Mouse (Mus musculus) neural tube, embryonic 14.5 days (tissue): ENCODE measurements around the gene Slc13a5. TPM values are rescaled to one million over a fixed set of nuclear protein-coding genes. Genes with fewer than 3 reads are reported as not detected.
A peak's percentile ranks its signal among the peaks of the same experiment; 100 is the strongest.

Experiments
- ATAC-seq: fragments of 200-750 bp; cut with Nextera tagmentation; 2 replicates; pipeline ENCODE4 v1.8.0; 2017; ENCODE audit warnings: low read depth, mild to moderate bottlenecking, moderate TSS enrichment, moderate library complexity
- H3K27ac ChIP-seq: fragments of 300-500 bp; sonication (generic); 2 replicates; pipeline ENCODE4 v1.5.1; 2014; ENCODE audit warnings: low read depth, mild to moderate bottlenecking, control low read depth, low read length, moderate library complexity, mixed read lengths
- H3K27me3 ChIP-seq: fragments of 300-500 bp; sonication (generic); 2 replicates; pipeline ENCODE4 v1.6.1; 2014; ENCODE audit warnings: low read length; ENCODE audit not compliant: control insufficient read depth, insufficient read depth
- H3K36me3 ChIP-seq: fragments of 300-500 bp; sonication (generic); 2 replicates; pipeline ENCODE4 v1.6.1; 2014; ENCODE audit warnings: low read length, mixed read lengths; ENCODE audit not compliant: control insufficient read depth, insufficient read depth
- H3K4me1 ChIP-seq: fragments of 300-500 bp; sonication (generic); 2 replicates; pipeline ENCODE4 v1.6.1; 2014; ENCODE audit warnings: low read length; ENCODE audit not compliant: control insufficient read depth, insufficient read depth
- H3K4me2 ChIP-seq: fragments of 300-500 bp; sonication (generic); 2 replicates; pipeline ENCODE4 v1.6.1; 2014; ENCODE audit warnings: mild to moderate bottlenecking, low read depth, low read length, control low read depth
- H3K4me3 ChIP-seq: fragments of 300-500 bp; sonication (generic); 2 replicates; pipeline ENCODE4 v1.5.1; 2014; ENCODE audit warnings: low read depth, low read length, control low read depth, mixed read lengths
- H3K9ac ChIP-seq: fragments of 300-500 bp; sonication (generic); replicated peaks from 2 replicates; pipeline ENCODE4 v1.6.1; 2014; ENCODE audit warnings: low read depth, mild to moderate bottlenecking, control low read depth, low read length, mixed read lengths
- H3K9me3 ChIP-seq: fragments of 300-500 bp; sonication (generic); 2 replicates; pipeline ENCODE4 v1.6.1; 2016; ENCODE audit warnings: low read length; ENCODE audit not compliant: control insufficient read depth
- WGBS: fragments of 180-500 bp; shearing (Covaris S2); extraction: QIAGEN DNeasy Blood & Tissue Kit; methylation state at CpG from one replicate; pipeline ENCODE4 v1.1.7; 2014; 5-methylcytosine and 5-hydroxymethylcytosine counted together
- polyA plus RNA-seq: library from polyadenylated mRNA; unstranded; fragments of >200 nt; fragmentation: Nextera tagmentation; extraction: Ambion mirVana; gene quantifications from 2 replicates; pipeline ENCODE4 v1.2.1, GENCODE M21; 2014

The Slc13a5 gene
- polyA plus RNA-seq, 1 experiment from 2014 or later, result 1.8 TPM

DNA sequence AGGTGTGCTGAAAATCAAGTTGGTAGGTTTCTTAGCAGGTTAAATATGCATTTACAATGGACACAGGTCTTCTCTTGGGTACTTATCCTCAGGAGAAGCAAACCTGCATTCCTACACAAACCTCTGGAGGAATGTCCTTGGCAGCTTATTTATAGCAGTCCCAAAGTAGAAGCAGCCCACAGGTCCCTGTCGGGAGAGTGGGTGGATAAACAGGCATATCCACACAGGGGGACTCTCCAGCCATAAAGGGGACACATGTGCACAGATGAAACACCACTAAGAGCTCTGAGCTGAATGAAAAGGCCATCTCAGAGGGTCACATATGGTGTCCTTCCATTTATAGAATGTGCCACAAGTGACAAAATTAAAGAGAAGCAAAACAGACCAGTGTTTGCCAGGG lies 4.7 kb upstream of the Slc13a5 start:
- 57% methylated on average over 1 of the region's 1 CpGs for WGBS
- 0 out of 2 replicates have a peak, but pooled peaks cover 3% of the 10 kb centered on the region for H3K4me1 ChIP-seq
- H3K9ac ChIP-seq, result no peak overlapping the region
- no peak for ATAC-seq
- no peak overlapping the region for H3K4me3 ChIP-seq
- no peak overlapping the region for H3K4me2 ChIP-seq
- no peak overlapping the region for H3K27ac ChIP-seq
- H3K27me3 ChIP-seq, result no peaks in the 10 kb centered on the region; the same call in 1 of the 2 replicates
- H3K9me3 ChIP-seq, result no peaks in the 10 kb centered on the region
- no peaks in the 10 kb centered on the region for H3K36me3 ChIP-seq

DNA sequence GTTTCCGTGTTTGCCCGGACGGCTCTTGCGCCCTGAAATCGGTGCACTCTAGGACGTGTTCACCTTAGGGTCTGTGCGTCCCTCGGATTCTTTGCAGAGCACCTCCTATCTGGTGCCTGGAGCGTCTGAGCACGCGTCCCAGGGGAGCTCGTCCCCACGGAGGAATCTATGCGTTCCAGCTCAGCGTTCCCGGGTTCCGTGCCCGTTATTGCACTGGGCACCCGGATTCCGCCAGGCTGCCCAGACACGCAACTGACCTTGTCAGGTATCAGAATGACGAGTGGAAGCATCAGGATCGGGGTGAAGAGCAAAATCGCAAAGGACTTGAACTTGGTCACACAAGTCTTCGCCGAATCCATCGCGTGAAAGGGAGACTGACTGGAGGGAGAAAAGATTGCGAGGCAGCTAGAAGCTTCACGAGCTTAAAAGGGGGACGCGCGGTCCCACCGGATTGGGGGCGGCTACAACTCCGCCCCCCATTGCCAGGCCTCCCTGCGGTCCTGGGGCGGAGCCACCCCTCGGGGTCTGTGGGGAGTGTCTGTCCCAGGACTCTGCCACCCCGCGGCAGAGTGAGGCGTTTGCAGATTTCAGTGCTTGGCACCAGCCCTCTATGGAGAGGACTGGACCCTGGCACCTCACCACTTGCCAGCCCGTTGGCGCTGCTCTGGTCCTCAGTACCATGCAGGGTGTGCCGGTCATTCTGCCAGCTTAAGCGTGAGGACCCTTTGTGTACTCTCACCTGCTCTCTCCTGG lies 639 bp downstream of the Slc13a5 start:
- H3K4me1 ChIP-seq, result peaks cover 12% of the 10 kb centered on the region; the same call in 1 of the 2 replicates
- 1% methylated on average over 46 of the region's 46 CpGs for WGBS
- peak overlapping the region; percentile 79 for H3K4me2 ChIP-seq
- H3K27me3 ChIP-seq, result peaks cover 15% of the 10 kb centered on the region
- peak overlapping the region; percentile 47; the same call in 1 of the 2 replicates for H3K9ac ChIP-seq
- no peak overlapping the region for H3K27ac ChIP-seq
- H3K9me3 ChIP-seq, result no peaks in the 10 kb centered on the region
- peak; percentile 88 for ATAC-seq
- peak overlapping the region; percentile 37 for H3K4me3 ChIP-seq
- no peaks in the 10 kb centered on the region for H3K36me3 ChIP-seq

DNA sequence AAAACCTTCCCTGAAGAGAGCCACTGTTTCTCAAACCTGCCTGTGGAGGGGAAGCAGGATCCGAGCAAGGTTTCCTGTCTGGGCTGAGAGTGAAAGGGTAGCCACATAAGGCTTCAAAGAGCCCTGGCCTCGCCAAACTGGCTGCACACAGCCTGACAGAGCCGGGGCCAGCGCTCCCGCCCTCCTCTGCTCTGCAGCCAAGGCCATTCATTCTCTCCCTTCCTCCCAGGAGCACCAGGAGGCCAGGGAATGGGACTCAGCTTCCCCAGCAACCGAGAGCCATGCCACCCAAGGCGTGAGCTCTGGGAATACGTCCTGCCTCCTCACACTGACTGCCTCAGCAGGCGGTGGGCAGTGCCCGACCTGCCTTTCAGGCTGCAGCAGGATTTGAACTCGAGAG lies 1.5 kb downstream of the Slc13a5 start:
- Histone ChIP-seq H3K4me2 (no peak overlapping the region), H3K27me3 (peaks cover 15% of the 10 kb centered on the region), H3K36me3 (no peaks in the 10 kb centered on the region), H3K9ac (no peak overlapping the region), H3K9me3 (no peaks in the 10 kb centered on the region), H3K27ac (no peak overlapping the region), H3K4me3 (no peak overlapping the region), H3K4me1 (peaks cover 12% of the 10 kb centered on the region; the same call in 1 of the 2 replicates)
- peak; percentile 28; the same call in 1 of the 2 replicates for ATAC-seq
- 5% methylated on average over 11 of the region's 11 CpGs for WGBS

DNA sequence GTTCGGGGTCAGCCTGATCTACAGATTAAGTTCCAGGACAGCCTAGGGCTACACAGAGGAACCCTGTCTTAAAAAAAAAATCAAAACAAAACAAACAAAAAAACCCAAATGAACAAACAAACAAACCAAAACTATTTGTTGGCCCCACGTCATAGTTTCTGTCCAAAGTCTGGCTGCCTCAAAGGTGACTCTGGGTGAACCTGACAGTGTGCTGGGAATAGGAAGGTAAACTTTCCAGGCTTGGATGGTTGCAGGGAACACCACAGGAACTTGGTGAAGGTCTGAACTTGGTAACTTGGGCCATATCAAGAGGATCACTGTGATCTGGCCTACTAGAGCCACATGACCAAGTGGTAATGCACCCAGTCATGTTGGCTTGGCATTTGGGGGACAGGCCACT lies 10.6 kb downstream of the Slc13a5 start:
- Histone ChIP-seq H3K9me3 (no peaks in the 10 kb centered on the region), H3K27ac (no peak overlapping the region), H3K4me2 (no peak overlapping the region), H3K36me3 (no peaks in the 10 kb centered on the region), H3K27me3 (no peaks in the 10 kb centered on the region), H3K9ac (no peak overlapping the region), H3K4me3 (no peak overlapping the region), H3K4me1 (no peaks in the 10 kb centered on the region)
- no peak for ATAC-seq
- WGBS, result 90% methylated on average over 2 of the region's 2 CpGs

DNA sequence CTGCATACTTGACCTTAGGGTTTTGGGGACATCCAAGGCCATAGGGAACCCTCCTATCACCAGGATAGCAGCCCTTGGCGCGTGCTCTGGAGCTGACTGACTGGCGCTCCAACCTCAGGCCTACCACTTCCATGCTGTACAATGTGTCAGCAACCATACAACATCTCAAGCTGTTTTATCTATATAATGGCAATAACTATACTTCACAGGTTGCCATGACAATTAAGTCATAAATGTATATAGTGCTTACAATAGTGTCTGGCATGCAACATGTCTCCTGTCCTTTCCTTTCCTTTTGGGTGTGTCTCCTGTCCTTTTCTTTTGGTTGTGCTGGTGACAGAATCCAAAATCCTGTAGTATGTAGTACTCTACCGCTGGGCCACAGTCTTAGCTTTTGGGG lies 11.4 kb downstream of the Slc13a5 start:
- no peak for ATAC-seq
- H3K36me3 ChIP-seq, result no peaks in the 10 kb centered on the region
- WGBS, result 95% methylated on average over 4 of the region's 4 CpGs

DNA sequence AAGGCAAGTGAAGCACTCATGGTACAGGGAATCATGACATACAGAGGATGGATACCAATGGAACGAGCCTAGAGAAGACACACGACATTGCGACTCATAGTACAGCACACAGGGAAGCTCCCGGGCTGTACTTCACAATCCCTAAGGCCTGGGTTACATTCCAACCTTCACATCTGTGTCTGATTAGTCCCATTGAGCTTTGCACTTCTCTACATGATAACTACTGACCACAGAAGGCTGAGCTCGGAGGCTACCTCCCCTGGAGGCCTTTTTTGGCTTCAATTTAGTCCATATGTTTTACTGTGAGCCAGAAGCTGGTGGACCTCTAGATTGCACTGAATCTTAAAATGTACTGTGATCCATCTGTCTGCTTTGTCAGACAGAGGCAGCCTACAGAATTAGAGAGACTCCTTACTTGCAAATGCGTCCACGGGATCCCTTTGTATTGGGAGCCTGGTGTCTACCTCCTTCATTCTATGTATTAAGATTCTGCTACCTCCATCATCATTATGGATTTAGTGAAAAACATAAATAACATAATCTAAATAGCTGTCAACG lies 21.7 kb downstream of the Slc13a5 start:
- no peak for ATAC-seq
- WGBS, result 83% methylated on average over 8 of the region's 8 CpGs
- no peaks in the 10 kb centered on the region for H3K4me1 ChIP-seq
- no peaks in the 10 kb centered on the region for H3K27me3 ChIP-seq
- no peaks in the 10 kb centered on the region for H3K36me3 ChIP-seq
- no peak overlapping the region for H3K27ac ChIP-seq
- H3K4me2 ChIP-seq, result no peak overlapping the region
- H3K9me3 ChIP-seq, result no peaks in the 10 kb centered on the region
- H3K4me3 ChIP-seq, result no peak overlapping the region
- no peak overlapping the region for H3K9ac ChIP-seq

More for the DNA sequence above, 11.4 kb downstream of the Slc13a5 start:
- no peaks in the 10 kb centered on the region for H3K4me1 ChIP-seq
- no peaks in the 10 kb centered on the region for H3K9me3 ChIP-seq
- H3K4me2 ChIP-seq, result no peak overlapping the region
- no peak overlapping the region for H3K4me3 ChIP-seq
- no peak overlapping the region for H3K9ac ChIP-seq
- no peak overlapping the region for H3K27ac ChIP-seq
- no peaks in the 10 kb centered on the region for H3K27me3 ChIP-seq

DNA sequence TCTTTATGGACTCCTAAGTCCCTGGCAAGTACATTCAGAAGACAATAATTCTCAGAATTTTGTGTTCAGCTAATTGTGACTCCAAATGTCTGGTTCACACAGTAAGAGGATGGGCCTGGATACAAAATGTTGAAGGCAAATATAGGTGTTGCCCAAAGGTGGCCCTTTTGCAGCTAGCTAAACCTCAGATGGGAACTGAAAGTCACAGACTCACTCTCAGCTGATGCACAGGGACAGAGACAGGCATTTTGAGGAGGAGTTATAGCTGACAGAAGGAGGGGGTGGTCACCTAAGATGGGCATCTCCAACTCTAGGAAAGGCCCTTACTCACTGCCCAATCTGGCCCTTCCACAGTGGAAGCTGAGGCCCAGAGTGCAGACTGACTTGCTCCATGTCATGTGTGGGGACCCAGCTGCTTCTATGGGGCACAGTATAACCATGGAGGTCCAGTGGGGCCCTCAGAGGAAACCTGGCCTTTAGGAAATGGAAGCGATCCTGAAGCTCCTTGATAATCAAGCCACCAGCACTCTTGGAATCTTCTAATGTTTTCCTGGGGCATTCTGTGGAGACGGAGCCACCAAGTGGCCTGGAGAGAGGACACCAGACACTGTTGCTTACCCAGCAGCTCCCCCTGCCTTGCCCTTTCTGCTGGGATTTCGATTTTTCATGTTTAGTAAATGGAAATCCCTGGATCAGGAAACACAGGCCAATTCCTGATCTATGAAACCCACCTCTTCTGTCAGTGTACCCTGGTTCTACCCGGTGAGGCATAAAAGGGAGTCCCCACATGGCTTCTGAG lies 26.8 kb downstream of the Slc13a5 start:
- Histone ChIP-seq H3K9ac (no peak overlapping the region), H3K4me2 (no peak overlapping the region), H3K27me3 (no peaks in the 10 kb centered on the region), H3K9me3 (no peaks in the 10 kb centered on the region), H3K27ac (no peak overlapping the region), H3K4me1 (no peaks in the 10 kb centered on the region), H3K36me3 (no peaks in the 10 kb centered on the region), H3K4me3 (no peak overlapping the region)
- WGBS, result 80% methylated on average over 4 of the region's 4 CpGs
- ATAC-seq, result no peak

DNA sequence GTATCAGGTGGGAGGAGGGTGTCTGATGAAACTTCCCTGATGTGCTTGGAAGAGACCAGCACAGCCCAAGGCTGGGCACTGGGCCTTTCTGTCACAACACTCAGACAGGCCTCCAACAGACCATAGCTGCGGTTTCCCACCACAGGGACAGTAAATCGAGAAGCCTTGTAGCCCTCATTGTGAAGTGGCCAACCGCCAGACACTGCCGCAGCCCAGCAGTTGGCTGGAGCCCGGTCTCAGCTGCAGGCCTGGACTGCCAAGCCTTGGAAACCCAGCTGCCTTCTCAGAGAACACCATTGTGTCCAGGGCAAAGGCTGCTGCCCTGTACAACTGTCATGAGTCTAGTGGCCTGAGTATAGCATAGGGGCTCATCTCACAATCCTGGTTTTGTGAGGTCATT lies 33.0 kb downstream of the Slc13a5 start:
- H3K4me1 ChIP-seq, result no peaks in the 10 kb centered on the region
- no peaks in the 10 kb centered on the region for H3K36me3 ChIP-seq
- 65% methylated on average over 5 of the region's 5 CpGs for WGBS
- no peaks in the 10 kb centered on the region for H3K27me3 ChIP-seq
- no peaks in the 10 kb centered on the region for H3K9me3 ChIP-seq
- no peak overlapping the region for H3K27ac ChIP-seq
- no peak for ATAC-seq
- no peak overlapping the region for H3K9ac ChIP-seq
- H3K4me3 ChIP-seq, result no peak overlapping the region
- H3K4me2 ChIP-seq, result no peak overlapping the region

DNA sequence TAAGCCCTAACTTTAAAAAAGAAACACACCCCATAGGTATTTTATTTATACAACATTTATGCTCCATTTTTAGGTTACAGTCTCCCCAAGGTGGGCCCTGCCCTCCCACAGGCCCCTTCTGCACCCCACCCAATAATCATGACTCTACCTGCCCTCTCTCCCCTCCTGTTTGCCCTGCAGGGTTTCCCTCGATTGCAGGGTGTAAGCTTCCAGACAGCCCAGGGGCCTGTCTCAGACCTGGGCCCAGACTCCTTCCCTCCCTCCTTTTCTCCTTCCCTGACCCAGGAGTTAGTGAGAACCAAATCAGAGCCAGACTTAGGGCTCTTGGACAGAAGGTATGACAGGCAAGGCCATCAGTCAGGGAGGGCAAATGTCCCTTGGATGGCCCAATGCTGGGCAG lies 34.0 kb downstream of the Slc13a5 start:
- Histone ChIP-seq H3K27me3 (no peaks in the 10 kb centered on the region), H3K27ac (no peak overlapping the region), H3K9me3 (no peaks in the 10 kb centered on the region), H3K4me2 (no peak overlapping the region), H3K36me3 (no peaks in the 10 kb centered on the region), H3K9ac (no peak overlapping the region), H3K4me3 (no peak overlapping the region), H3K4me1 (no peaks in the 10 kb centered on the region)
- no peak for ATAC-seq
- 67% methylated on average over 1 of the region's 1 CpGs for WGBS
